ENCODE assay signal across 16 mouse cellular contexts in the genomic region with DNA sequence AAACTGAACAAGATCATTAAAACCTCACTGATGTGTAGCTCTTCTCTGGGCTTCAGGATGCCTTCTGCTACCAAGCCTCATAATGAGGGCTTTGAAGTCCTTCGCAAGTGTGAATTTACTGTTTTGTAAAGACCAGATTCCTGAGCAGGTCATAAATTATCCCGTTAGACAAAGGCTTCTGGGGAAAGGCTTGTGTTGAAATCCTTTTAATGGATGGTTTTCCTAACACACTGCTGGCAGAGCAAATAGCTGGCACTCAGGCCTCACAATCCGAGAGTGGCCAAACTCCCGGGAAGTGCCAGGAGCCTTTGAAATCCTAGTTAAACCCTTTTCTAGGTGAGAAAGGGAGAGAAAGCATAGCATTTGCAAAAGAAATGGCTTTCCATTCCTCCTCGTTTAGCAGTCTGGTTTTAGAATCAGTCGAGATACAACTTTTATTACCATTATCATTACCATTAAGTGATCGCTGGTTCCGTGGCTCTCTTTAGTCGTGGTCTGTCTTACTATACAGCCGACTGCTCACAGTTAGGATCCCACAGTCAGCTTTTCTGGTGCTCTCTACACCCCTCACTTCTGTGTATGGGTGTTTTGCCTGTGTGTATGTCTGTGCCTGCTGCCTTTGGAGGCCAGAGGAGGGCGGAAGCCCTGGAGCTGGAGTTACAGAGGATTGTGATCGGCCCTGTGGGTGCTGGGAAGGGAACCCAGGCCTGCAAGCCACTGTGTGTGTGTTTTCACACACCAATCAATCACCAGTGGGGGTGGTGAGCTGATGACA.
DNase-seq lines count a peak whose midpoint lies in the region; ATAC-seq and TF ChIP-seq lines count a peak whose summit lies in the region.
"Had no signal": no experiment of that assay in that cellular context is flagged by ENCODE, and none has a peak within 500 bp of the region (broad histone marks: within the 10 kb centered on the region; RNA-seq: fewer than 3 reads in every experiment).

No protein-coding gene starts in this region.

- no peak for TF ChIP-seq CTCF in kidney, postnatal 0 days (IDR thresholded peaks at IDR 0.05; ENCODE audit: low read depth)
- no peak for TF ChIP-seq CTCF in heart, adult 2 months (IDR thresholded peaks at IDR 0.05)

- H3K9ac ChIP-seq in kidney, postnatal 0 days (ENCODE audit: low read depth, low read length) = no peak overlapping the region
- H3K9ac ChIP-seq in neural tube, embryonic 13.5 days = no peak overlapping the region
- H3K9ac ChIP-seq in heart, adult 2 months (ENCODE audit: low read depth, low read length) = no peak overlapping the region
- H3K9ac ChIP-seq: heart, embryonic 12.5 days; limb, embryonic 13.5 days had no signal

- intact Hi-C loops in heart, adult 2 months (cut with DNase I) = no loop called here

- no peaks in the 10 kb centered on the region for H3K4me1 ChIP-seq in kidney, postnatal 0 days (replicated peaks; ENCODE audit: insufficient read depth, low read length)
- peaks cover 27% of the 10 kb centered on the region for H3K4me1 ChIP-seq in neural tube, embryonic 13.5 days (replicated peaks)
- H3K4me1 ChIP-seq in heart, adult 2 months (ENCODE audit: control insufficient read depth, insufficient read depth, low read length) = no peaks in the 10 kb centered on the region
- H3K4me1 ChIP-seq: heart, embryonic 12.5 days had no signal

- no peak for TF ChIP-seq EP300 in heart, adult 2 months (IDR thresholded peaks at IDR 0.05; ENCODE audit: insufficient read depth, low read depth, low read length)

- no peaks in the 10 kb centered on the region for H3K36me3 ChIP-seq in kidney, postnatal 0 days (ENCODE audit: insufficient read depth, low read length)
- no peaks in the 10 kb centered on the region for H3K36me3 ChIP-seq in neural tube, embryonic 13.5 days
- H3K36me3 ChIP-seq in heart, adult 2 months (ENCODE audit: control insufficient read depth, insufficient read depth, low read length) = no peaks in the 10 kb centered on the region
- H3K36me3 ChIP-seq: heart, embryonic 12.5 days; limb, embryonic 13.5 days had no signal

- WGBS in kidney, postnatal 0 days = 19% methylated on average over 12 of the region's 12 CpGs
- WGBS in neural tube, embryonic 13.5 days = 6% methylated on average over 12 of the region's 12 CpGs
- WGBS in heart, adult 2 months = 61% methylated on average over 12 of the region's 12 CpGs

- no peaks in the 10 kb centered on the region for H3K27me3 ChIP-seq in kidney, postnatal 0 days (ENCODE audit: insufficient read depth, low read length)
- H3K27me3 ChIP-seq in neural tube, embryonic 13.5 days = peaks cover 24% of the 10 kb centered on the region
- H3K27me3 ChIP-seq in heart, adult 2 months (ENCODE audit: control insufficient read depth, insufficient read depth, low read length) = no peaks in the 10 kb centered on the region
- H3K27me3 ChIP-seq: heart, embryonic 12.5 days had no signal

- TF ChIP-seq POLR2A in heart, adult 2 months (IDR thresholded peaks at IDR 0.05; ENCODE audit: insufficient read depth, low read depth, low read length) = no peak

- no peak for ATAC-seq in kidney, postnatal 0 days (replicated peaks; ENCODE audit: low FRiP score, low read depth)
- peak; percentile 82 for ATAC-seq in neural tube, embryonic 13.5 days (ENCODE audit: low read depth)

- no peak overlapping the region for H3K4me2 ChIP-seq in kidney, postnatal 0 days (ENCODE audit: low read length)
- no peak overlapping the region for H3K4me2 ChIP-seq in neural tube, embryonic 13.5 days
- H3K4me2 ChIP-seq: heart, embryonic 12.5 days; limb, embryonic 13.5 days had no signal

- no peaks in the 10 kb centered on the region for H3K9me3 ChIP-seq in kidney, postnatal 0 days (replicated peaks; ENCODE audit: low read length)
- no peaks in the 10 kb centered on the region for H3K9me3 ChIP-seq in neural tube, embryonic 13.5 days
- H3K9me3 ChIP-seq: heart, embryonic 12.5 days; limb, embryonic 13.5 days had no signal

- no peak overlapping the region for H3K4me3 ChIP-seq in kidney, postnatal 0 days (replicated peaks; ENCODE audit: low read depth, low read length)
- no peak overlapping the region for H3K4me3 ChIP-seq in neural tube, embryonic 13.5 days
- no peak overlapping the region for H3K4me3 ChIP-seq in heart, adult 2 months
- H3K4me3 ChIP-seq: heart, embryonic 12.5 days; limb, embryonic 13.5 days had no signal

- peak; percentile 49 for DNase-seq in adrenal gland, postnatal 10 days
- no peak for DNase-seq in adrenal gland, adult 8-10 months
- peak; percentile 58 for DNase-seq in kidney, postnatal 0 days (ENCODE audit: low spot score)
- no peak for DNase-seq in kidney, postnatal 4 days
- DNase-seq in forelimb bud, embryonic 11.5 days (ENCODE audit: low read depth, low spot score) = peak; percentile 62
- no peak for DNase-seq in heart, adult 2 months
- DNase-seq in thymus, adult 18-20 months = no peak
- DNase-seq: adrenal gland, postnatal 25 days; heart, postnatal 4 days; kidney, adult 18-20 months; lung, adult 18-20 months; thymus, postnatal 14 days had no signal

- no peaks in the 10 kb centered on the region for H3K79me2 ChIP-seq in heart, adult 2 months (replicated peaks; ENCODE audit: control insufficient read depth, insufficient read depth, low read length)

- no peak overlapping the region for H3K27ac ChIP-seq in kidney, postnatal 0 days
- H3K27ac ChIP-seq in neural tube, embryonic 13.5 days (replicated peaks) = peak overlapping the region; percentile 57
- H3K27ac ChIP-seq in heart, adult 2 months = no peak overlapping the region
- H3K27ac ChIP-seq: limb, embryonic 13.5 days; macrophage had no signal

Comparison
In these comparisons a context has a peak if more than half of its experiments do, and no peak if none do; other contexts are left out.
1. DNase-seq: peak in adrenal gland, postnatal 10 days (single experiment), kidney, postnatal 0 days (single experiment) and forelimb bud, embryonic 11.5 days (single experiment); none in adrenal gland, adult 8-10 months (single experiment), kidney, postnatal 4 days (0 of 2), heart, adult 2 months (0 of 2) and thymus, adult 18-20 months (0 of 2).